Mouse (Mus musculus) embryonic fibroblast, embryonic 13.5 days (primary cell): Measurements from ENCODE around the gene Naa16. TPM values are rescaled to one million over a fixed set of nuclear protein-coding genes. Genes with fewer than 3 reads are reported as not detected.

Source experiments
- H3K27ac ChIP-seq: 2 replicates; pipeline ENCODE4 v1.5.1; 2012; ENCODE audit warnings: low read length, control low read depth, inconsistent platforms; ENCODE audit not compliant: insufficient read depth
- H3K4me1 ChIP-seq: 2 replicates; pipeline ENCODE4 v1.6.1; 2011; ENCODE audit warnings: low read length; ENCODE audit not compliant: control insufficient read depth, insufficient read depth
- H3K4me3 ChIP-seq: 2 replicates; pipeline ENCODE4 v1.5.1; 2011; ENCODE audit warnings: mild to moderate bottlenecking, control low read depth, low read length; ENCODE audit not compliant: insufficient read depth
- CTCF ChIP-seq: IDR thresholded peaks from 2 replicates; pipeline ENCODE4 v1.5.1; 2011; ENCODE audit warnings: mild to moderate bottlenecking, control low read depth, low read length, moderate library complexity, borderline replicate concordance; ENCODE audit not compliant: insufficient read depth
- POLR2A ChIP-seq: IDR thresholded peaks from 2 replicates; pipeline ENCODE4 v1.6.1; 2011; ENCODE audit warnings: low read depth, mild to moderate bottlenecking, control low read depth, low read length, moderate library complexity
- polyA plus RNA-seq: library from polyadenylated mRNA; stranded (reverse); fragments of >200 nt; gene quantifications from 2 replicates; pipeline ENCODE4 v1.2.4, GENCODE M21; 2011; ENCODE audit warnings: low read depth; ENCODE audit not compliant: missing spikeins, insufficient read length

Gene Naa16
- polyA plus RNA-seq, 1 experiment: 19.8 TPM

DNA sequence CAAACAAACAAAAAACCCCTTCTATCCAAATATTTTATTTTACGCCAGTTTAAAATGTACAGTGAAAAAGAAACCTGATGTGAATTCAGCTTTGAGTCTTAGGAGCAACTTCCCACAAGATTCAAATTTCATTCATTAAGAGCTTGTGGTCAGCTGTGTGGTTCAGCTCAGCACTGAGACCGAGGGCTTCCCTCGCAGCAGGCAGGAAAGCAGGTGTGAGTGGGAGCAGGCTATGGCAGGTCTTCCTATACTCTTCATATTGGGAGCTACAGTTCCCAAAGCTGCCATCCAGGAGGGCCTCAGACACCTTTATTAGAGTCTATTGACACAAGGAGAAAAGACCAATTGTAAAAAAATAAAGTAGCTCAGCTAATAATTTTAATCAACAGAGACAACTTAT is 55.0 kb downstream of the Naa16 start:
- no peak overlapping the region for H3K4me3 ChIP-seq
- no peak overlapping the region for H3K27ac ChIP-seq
- no peak for TF ChIP-seq POLR2A
- TF ChIP-seq CTCF: no peak
- peaks cover 4% of the 10 kb centered on the region for H3K4me1 ChIP-seq

DNA sequence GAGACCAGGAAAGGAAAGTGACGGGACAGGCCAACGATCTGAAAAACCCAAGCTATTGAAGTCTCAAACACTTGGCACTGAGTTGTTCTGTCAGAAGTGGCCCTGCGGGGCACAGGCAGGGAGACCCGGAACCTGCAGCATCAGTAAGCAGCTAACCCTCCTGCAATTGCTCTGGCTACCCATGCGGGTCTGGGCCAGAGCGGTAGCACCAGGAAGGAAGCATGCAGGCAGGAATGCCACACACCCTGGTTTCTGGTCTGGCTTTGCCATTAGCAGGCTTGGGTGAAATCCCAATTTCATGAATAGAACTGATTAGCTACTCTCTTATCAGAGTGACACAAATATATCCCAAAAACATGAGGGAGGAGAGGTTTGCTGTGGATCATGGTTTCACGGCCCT is 58.6 kb downstream of the Naa16 start:
- TF ChIP-seq POLR2A: no peak
- H3K4me3 ChIP-seq: no peak overlapping the region
- H3K27ac ChIP-seq: 0 out of 2 replicates have a peak overlapping the region, but pooled peaks have one; percentile 9
- peaks cover 4% of the 10 kb centered on the region for H3K4me1 ChIP-seq

DNA sequence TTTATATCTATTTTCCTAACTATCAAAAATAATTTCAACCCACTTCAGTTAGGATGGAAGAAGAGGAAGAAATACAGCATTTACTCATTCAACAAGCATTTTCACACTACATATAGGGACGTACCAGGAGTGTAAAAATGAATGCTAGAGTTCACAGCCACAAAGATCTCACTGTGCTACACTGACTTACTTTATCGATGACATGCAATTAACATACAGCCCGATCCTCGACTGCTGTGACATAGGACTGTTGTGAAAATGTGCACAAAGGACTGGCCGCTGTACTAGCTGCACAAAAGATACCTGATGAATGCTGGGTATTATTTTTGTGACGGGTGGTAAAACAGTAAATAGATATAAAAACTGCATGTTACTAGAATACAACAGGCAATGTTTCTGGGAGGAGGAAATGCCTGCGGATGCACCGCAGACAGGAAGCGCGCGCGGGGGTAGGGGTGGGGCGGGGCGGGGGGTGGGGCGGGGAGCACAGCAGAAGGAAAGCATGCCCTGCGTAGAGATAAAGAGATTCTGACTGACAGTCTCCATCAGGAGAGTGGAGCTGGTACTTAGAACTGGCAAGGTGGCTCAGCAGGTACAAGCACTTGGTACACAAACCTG is 59.5 kb downstream of the Naa16 start:
- TF ChIP-seq CTCF (no peak), POLR2A (no peak)
- H3K4me1 ChIP-seq: peaks cover 4% of the 10 kb centered on the region
- H3K27ac ChIP-seq: no peak overlapping the region
- no peak overlapping the region for H3K4me3 ChIP-seq

DNA sequence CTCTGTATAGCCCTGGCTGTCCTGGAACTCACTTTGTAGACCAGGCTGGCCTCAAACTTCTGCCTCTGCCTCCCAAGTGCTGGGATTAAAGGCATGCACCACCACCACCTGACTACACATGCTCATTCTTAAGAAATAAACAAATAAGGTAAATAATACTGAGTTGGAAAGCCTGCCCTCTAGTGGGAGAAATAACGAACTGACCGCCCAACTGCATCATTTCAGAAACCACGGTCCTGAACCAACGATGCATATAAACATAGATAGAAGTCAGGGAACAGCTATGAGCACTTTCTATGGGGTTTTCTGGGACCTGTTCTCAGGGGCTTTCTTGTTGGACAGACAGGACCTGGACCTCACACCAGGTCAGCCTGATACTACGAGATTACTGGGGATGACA is 63.5 kb downstream of the Naa16 start:
- H3K4me3 ChIP-seq: no peak overlapping the region

DNA sequence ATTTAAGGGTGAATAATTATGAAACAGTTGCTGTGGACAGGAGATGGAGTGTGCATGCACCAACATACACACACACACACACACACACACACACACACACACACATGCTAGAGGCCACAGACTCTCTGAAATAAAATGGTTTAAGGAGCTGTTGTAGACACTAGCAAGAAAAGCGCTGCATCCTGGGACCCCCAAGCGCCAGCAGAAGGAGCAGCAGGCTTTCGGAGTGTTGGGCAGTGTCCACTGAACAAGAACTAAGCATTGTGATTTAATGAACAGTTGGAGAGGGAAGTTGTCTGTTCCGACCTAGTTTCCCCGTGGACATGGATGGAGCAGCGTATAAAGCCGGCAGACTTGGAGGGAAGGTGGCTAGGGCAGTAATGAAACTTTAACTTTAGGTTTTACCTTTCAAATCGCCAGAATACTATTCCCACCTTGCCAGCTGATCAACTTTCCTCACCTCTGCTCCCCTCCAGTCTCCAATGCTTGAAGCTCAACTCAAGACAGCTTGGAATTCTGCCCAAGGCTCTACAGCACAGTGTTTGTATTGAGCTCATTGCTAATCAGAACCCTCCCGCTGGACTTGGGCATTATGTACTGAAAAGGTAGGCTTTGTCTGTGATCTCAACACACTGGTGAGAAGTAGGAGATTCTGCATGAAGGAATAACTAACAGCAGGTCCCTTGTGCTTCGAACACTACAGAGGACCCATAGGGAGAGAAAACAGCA is 66.3 kb downstream of the Naa16 start:
- H3K27ac ChIP-seq: no peak overlapping the region
- no peak overlapping the region for H3K4me3 ChIP-seq
- H3K4me1 ChIP-seq: no peaks in the 10 kb centered on the region
- no peak for TF ChIP-seq POLR2A
- no peak for TF ChIP-seq CTCF

More for the DNA sequence above, 63.5 kb downstream of the Naa16 start:
- TF ChIP-seq POLR2A (no peak), CTCF (no peak)
- Histone ChIP-seq H3K27ac (no peak overlapping the region), H3K4me1 (no peaks in the 10 kb centered on the region; the same call in none of the 2 replicates)

DNA sequence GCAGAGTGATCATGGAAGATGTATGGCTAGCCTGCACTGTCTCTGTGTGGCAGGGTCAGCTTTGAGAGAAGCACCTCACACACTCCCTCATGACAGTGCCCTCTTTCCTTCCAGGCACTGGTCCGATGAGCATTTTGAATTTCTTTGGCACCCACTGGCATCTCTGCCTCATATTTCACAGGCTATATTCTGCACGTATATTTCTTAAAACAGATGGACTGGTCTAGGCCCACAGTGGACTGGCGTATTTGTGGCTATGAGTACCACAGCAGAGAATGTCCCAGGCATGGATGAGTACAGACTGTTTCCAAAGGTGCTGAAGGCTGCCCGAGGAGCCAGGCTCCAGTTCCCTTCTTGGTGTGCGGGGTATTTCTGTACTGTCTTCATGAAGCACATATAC is 68.7 kb downstream of the Naa16 start:
- Histone ChIP-seq H3K4me1 (no peaks in the 10 kb centered on the region), H3K27ac (no peak overlapping the region), H3K4me3 (no peak overlapping the region)
- TF ChIP-seq POLR2A (no peak), CTCF (no peak)

DNA sequence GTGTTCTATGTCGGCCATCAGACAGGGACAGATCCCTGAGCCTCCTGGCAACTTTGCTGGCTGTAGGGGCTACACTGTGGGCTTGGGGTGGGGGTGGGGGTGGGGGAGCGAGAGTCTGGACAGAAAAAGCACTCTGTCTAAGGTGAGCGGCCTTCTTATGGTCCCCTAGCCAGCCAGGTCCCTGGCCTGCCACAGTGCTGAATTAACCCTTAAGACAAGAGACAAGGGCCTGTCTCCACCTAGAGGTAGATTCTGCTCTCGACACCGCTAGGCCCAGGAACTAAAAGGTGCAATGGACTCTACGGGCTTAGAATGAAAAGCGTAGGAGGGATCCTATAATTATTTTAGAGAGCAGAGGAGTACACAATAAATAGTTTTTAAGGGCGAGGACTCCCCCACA is 69.4 kb downstream of the Naa16 start:
- TF ChIP-seq CTCF (peak; percentile 66), POLR2A (no peak)
- Histone ChIP-seq H3K4me1 (no peaks in the 10 kb centered on the region), H3K27ac (no peak overlapping the region), H3K4me3 (no peak overlapping the region)

DNA sequence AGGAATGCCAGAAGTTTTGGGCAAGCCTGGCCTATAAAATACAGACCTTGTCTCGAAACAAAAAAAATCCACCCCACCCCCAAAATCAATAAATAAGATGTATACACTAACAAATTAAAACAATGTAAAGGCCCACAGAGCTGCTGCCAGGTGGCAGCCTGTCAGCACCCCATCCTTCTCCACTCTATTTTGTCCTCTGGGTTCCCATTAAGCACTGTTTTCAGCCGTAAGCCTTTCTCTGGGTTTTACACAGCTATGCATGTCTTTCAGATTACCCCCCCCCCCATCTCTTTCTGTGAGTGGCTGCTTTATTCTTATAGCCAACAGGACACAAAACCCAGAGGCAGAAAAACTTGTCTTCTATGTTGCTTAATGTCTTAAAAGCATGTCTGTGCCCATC is 73.0 kb downstream of the Naa16 start:
- TF ChIP-seq CTCF (no peak), POLR2A (no peak)
- H3K4me3 ChIP-seq: no peak overlapping the region
- peaks cover 7% of the 10 kb centered on the region; the same call in 1 of the 2 replicates for H3K4me1 ChIP-seq
- H3K27ac ChIP-seq: no peak overlapping the region

DNA sequence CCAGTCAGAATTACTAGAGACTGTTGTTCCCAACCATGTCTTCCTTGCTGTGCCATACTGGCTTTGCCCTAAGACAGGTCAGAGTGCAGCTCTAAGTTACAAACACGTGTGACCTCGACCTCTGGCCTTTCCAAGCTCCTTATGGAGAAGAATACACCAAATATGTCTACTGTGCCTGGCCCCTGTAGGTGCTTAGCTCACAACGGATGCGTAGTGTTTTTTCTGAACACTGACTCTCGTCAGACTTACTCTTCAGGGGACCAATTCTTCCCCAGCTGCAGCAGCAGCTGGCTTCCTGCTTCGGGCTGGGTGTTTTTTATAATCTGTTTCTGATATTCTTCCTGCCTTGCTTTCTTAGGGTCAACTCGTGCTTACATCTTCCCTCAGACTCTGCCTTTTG is 74.7 kb downstream of the Naa16 start:
- no peak overlapping the region for H3K27ac ChIP-seq
- H3K4me3 ChIP-seq: no peak overlapping the region
- TF ChIP-seq CTCF (no peak), POLR2A (no peak)
- peaks cover 11% of the 10 kb centered on the region for H3K4me1 ChIP-seq

DNA sequence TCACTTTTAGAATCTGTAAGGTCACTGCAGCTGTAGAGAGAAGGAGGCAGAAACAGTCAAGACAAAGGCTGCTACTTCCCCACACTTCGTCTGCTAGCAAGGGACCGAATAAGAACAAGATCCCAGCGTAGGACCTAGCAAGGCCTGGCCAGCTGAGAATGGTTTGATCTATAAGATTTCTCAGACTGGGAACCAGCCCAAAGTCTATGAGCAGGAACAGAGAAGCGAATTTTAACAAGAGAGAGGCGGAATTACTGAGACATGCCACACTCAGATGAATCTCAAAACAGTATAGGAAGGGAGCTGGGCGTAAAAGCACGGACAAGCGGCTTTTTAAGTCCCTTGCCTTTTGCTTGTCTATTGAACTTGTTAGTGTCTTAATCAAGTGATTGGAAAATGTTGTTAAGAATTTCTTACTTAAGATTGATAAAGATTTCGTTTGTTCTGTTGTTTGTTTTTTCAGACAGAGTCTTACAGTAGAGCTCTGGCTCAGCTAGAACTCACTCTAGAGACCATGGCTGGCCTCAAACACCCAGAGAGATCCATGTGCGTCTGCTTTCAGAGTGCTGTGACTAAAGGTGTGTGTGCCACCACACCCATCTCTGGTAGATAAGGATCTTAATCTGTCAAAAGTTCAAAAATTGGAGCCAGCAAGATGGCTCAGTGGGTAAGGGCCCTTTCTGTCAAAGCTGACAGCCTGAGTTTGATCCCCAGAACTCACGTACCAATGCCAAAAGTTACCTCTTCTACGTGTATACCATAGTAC is 76.2 kb downstream of the Naa16 start:
- Histone ChIP-seq H3K4me3 (no peak overlapping the region), H3K27ac (peak overlapping the region; percentile 27; the same call in 1 of the 2 replicates), H3K4me1 (peaks cover 11% of the 10 kb centered on the region)
- TF ChIP-seq CTCF: no peak
- TF ChIP-seq POLR2A: no peak
